10 mouse cellular contexts compared by ENCODE assay signal in genomic region chr5:131710735-131711473, GRCm38 (mm10).
DNase-seq lines count a peak whose midpoint lies in the region; ATAC-seq and TF ChIP-seq lines count a peak whose summit lies in the region.
"Had no signal": no experiment of that assay in that cellular context is flagged by ENCODE, and none has a peak within 500 bp of the region (broad histone marks: within the 10 kb centered on the region; RNA-seq: fewer than 3 reads in every experiment).

No protein-coding gene starts in this region.

- ATAC-seq in hindbrain, embryonic 14.5 days (ENCODE audit: low FRiP score) = no peak
- ATAC-seq in hindbrain, embryonic 11.5 days (ENCODE audit: low FRiP score) = no peak
- ATAC-seq in embryonic facial prominence, embryonic 14.5 days (ENCODE audit: low read depth) = no peak
- ATAC-seq in midbrain, embryonic 16.5 days = no peak

- no peak overlapping the region for H3K27ac ChIP-seq in hindbrain, embryonic 14.5 days
- H3K27ac ChIP-seq in hindbrain, embryonic 11.5 days (ENCODE audit: low read depth, low read length) = no peak overlapping the region
- peak overlapping the region; percentile 62 for H3K27ac ChIP-seq in embryonic facial prominence, embryonic 14.5 days (replicated peaks; ENCODE audit: low read depth, low read length)
- H3K27ac ChIP-seq in midbrain, embryonic 16.5 days (ENCODE audit: low read length) = no peak overlapping the region
- H3K27ac ChIP-seq: macrophage had no signal

- H3K36me3 ChIP-seq in hindbrain, embryonic 14.5 days (replicated peaks; ENCODE audit: control insufficient read depth, insufficient read depth) = no peaks in the 10 kb centered on the region
- no peaks in the 10 kb centered on the region for H3K36me3 ChIP-seq in hindbrain, embryonic 11.5 days (ENCODE audit: control insufficient read depth, insufficient read depth, low read length)
- peaks cover 6% of the 10 kb centered on the region for H3K36me3 ChIP-seq in embryonic facial prominence, embryonic 14.5 days (ENCODE audit: control insufficient read depth, insufficient read depth, low read length)
- no peaks in the 10 kb centered on the region for H3K36me3 ChIP-seq in midbrain, embryonic 16.5 days (ENCODE audit: control insufficient read depth, insufficient read depth, low read length)

- no peak for TF ChIP-seq POLR2A in brain, embryonic 14.5 days (IDR thresholded peaks at IDR 0.05; ENCODE audit: borderline replicate concordance, extremely low read depth, insufficient read depth, insufficient read length, poor library complexity, severe bottlenecking)

- no peaks in the 10 kb centered on the region for H3K27me3 ChIP-seq in hindbrain, embryonic 14.5 days (ENCODE audit: control insufficient read depth, insufficient read depth, low read length)
- H3K27me3 ChIP-seq in hindbrain, embryonic 11.5 days (ENCODE audit: control insufficient read depth, insufficient read depth, low read length) = no peaks in the 10 kb centered on the region
- no peaks in the 10 kb centered on the region for H3K27me3 ChIP-seq in embryonic facial prominence, embryonic 14.5 days (replicated peaks; ENCODE audit: control insufficient read depth, insufficient read depth, low read length)
- no peaks in the 10 kb centered on the region for H3K27me3 ChIP-seq in midbrain, embryonic 16.5 days (ENCODE audit: control insufficient read depth, insufficient read depth, low read depth, low read length)

- TF ChIP-seq CTCF in brain, embryonic 14.5 days (IDR thresholded peaks at IDR 0.05; ENCODE audit: borderline replicate concordance, extremely low read depth, insufficient read depth, insufficient read length) = no peak

- H3K9me3 ChIP-seq in hindbrain, embryonic 14.5 days (ENCODE audit: control insufficient read depth, low read length) = no peaks in the 10 kb centered on the region
- H3K9me3 ChIP-seq in hindbrain, embryonic 11.5 days (ENCODE audit: control insufficient read depth, low read length) = no peaks in the 10 kb centered on the region
- H3K9me3 ChIP-seq in embryonic facial prominence, embryonic 14.5 days (ENCODE audit: control insufficient read depth, low read length) = peaks cover 3% of the 10 kb centered on the region; the same call in 1 of the 2 replicates
- H3K9me3 ChIP-seq in midbrain, embryonic 16.5 days (replicated peaks; ENCODE audit: control insufficient read depth, low read length, poor library complexity, severe bottlenecking) = no peaks in the 10 kb centered on the region

- H3K4me2 ChIP-seq in hindbrain, embryonic 14.5 days (replicated peaks) = no peak overlapping the region
- no peak overlapping the region for H3K4me2 ChIP-seq in hindbrain, embryonic 11.5 days (replicated peaks; ENCODE audit: low read depth, low read length)
- H3K4me2 ChIP-seq in embryonic facial prominence, embryonic 14.5 days (ENCODE audit: low read depth, low read length) = no peak overlapping the region
- no peak overlapping the region for H3K4me2 ChIP-seq in midbrain, embryonic 16.5 days (ENCODE audit: low read length)

- H3K9ac ChIP-seq in hindbrain, embryonic 14.5 days = no peak overlapping the region
- no peak overlapping the region for H3K9ac ChIP-seq in hindbrain, embryonic 11.5 days (ENCODE audit: low read depth, low read length)
- no peak overlapping the region for H3K9ac ChIP-seq in embryonic facial prominence, embryonic 14.5 days (ENCODE audit: low read depth, low read length)
- H3K9ac ChIP-seq in midbrain, embryonic 16.5 days (ENCODE audit: low read depth, low read length) = no peak overlapping the region

- 58% methylated on average over 8 of the region's 8 CpGs for WGBS in hindbrain, embryonic 14.5 days
- 58% methylated on average over 8 of the region's 8 CpGs for WGBS in hindbrain, embryonic 11.5 days
- WGBS in embryonic facial prominence, embryonic 14.5 days = 53% methylated on average over 8 of the region's 8 CpGs
- 75% methylated on average over 8 of the region's 8 CpGs for WGBS in midbrain, embryonic 16.5 days

- H3K4me1 ChIP-seq in hindbrain, embryonic 14.5 days (replicated peaks; ENCODE audit: control insufficient read depth, insufficient read depth, low read length) = no peaks in the 10 kb centered on the region
- H3K4me1 ChIP-seq in hindbrain, embryonic 11.5 days (replicated peaks; ENCODE audit: control insufficient read depth, insufficient read depth, low read length) = no peaks in the 10 kb centered on the region
- H3K4me1 ChIP-seq in embryonic facial prominence, embryonic 14.5 days (ENCODE audit: control insufficient read depth, insufficient read depth, low read length) = peaks cover 5% of the 10 kb centered on the region; the same call in 1 of the 2 replicates
- H3K4me1 ChIP-seq in midbrain, embryonic 16.5 days (ENCODE audit: control insufficient read depth, insufficient read depth, low read length) = no peaks in the 10 kb centered on the region

- DNase-seq in hindbrain, embryonic 14.5 days (ENCODE audit: low spot score) = peak; percentile 36
- no peak for DNase-seq in hindbrain, embryonic 11.5 days (ENCODE audit: low spot score)
- peak; percentile 47 for DNase-seq in brain, embryonic 14.5 days (ENCODE audit: low read depth)
- peak; percentile 63 for DNase-seq in embryonic facial prominence, embryonic 14.5 days (ENCODE audit: low spot score)
- DNase-seq in lung, postnatal 10 days = peak; percentile 36
- no peak for DNase-seq in thymus, postnatal 0 days (ENCODE audit: low spot score)
- DNase-seq: cerebellum, adult 9-10 months; gastrocnemius, postnatal 36 days had no signal

- H3K4me3 ChIP-seq in hindbrain, embryonic 14.5 days (replicated peaks; ENCODE audit: low read length) = no peak overlapping the region
- H3K4me3 ChIP-seq in hindbrain, embryonic 11.5 days (ENCODE audit: low read depth, low read length) = no peak overlapping the region
- H3K4me3 ChIP-seq in embryonic facial prominence, embryonic 14.5 days (ENCODE audit: low read depth, low read length) = no peak overlapping the region
- H3K4me3 ChIP-seq in midbrain, embryonic 16.5 days (ENCODE audit: low read depth, low read length) = no peak overlapping the region

Comparison
In these comparisons a context has a peak if more than half of its experiments do, and no peak if none do; other contexts are left out.
1. DNase-seq: peak in hindbrain, embryonic 14.5 days (single experiment), brain, embryonic 14.5 days (single experiment), embryonic facial prominence, embryonic 14.5 days (single experiment) and lung, postnatal 10 days (single experiment); none in hindbrain, embryonic 11.5 days (single experiment) and thymus, postnatal 0 days (single experiment).